Mouse (Mus musculus) NIH3T3 (cell line): ENCODE measurements at regions not wholly inside any gene's neighbourhood (a gene's known extent, or its start where the extent isn't known, plus 50 kb on each side); places are given as distances from the start of the nearest gene placed in this dataset.

Experiments used
- DNase-seq: peaks from one replicate; pipeline ENCODE4 v3.0.0-alpha.2; 2012; ENCODE audit warnings: low read depth

DNA sequence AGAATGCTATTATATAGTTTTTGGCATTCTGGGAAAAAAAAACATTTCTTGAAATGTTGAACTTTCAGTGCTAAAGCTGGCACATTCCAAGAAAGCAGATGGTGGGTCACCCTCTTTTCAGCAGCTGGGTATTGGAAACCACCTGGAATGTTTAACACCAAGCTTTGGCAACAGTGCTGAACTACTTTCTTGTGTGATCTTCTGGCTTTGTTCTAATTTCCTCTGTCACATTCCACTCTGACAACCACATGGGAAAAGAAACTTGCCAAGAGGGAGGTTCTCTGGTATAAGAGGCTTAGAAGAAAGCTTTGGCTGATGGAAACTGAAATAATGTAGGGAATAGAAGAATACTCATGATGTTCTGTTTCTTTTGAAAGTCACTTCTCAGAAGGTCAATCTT is 920.4 kb upstream of the Tenm4 start:
- peak; percentile 14 for DNase-seq

DNA sequence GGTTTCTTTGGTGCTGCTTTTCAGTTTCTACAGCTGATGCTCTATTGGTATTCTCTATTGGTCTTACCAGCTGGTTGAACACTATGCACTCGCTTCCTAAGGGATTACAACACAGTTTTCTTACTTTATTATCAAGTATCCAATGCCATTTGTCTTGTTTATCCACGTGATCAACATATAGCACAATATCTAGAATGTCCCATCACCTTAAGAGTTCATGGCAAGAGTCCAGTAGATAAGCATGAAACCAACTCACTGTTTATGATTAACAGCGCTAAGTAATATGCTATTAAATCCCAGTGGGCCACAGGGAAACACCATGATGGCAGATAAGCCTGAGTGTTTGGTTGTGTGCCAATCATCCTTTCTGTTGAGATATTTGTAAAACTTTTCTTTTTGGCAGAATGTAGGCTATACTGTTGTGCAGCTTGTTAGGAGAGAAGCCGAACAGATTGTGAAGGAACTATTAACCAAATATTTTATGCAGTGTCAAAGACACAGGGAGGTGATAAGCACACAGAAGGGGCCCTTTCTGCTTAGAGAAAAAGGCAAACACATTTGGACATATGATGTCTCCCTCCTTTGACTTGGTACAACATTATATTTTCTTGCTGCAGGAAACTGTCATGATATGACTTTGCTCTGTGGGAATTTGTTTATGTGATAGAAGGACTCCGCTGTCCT is 917.0 kb upstream of the Tenm4 start:
- DNase-seq, result peak; percentile 20

DNA sequence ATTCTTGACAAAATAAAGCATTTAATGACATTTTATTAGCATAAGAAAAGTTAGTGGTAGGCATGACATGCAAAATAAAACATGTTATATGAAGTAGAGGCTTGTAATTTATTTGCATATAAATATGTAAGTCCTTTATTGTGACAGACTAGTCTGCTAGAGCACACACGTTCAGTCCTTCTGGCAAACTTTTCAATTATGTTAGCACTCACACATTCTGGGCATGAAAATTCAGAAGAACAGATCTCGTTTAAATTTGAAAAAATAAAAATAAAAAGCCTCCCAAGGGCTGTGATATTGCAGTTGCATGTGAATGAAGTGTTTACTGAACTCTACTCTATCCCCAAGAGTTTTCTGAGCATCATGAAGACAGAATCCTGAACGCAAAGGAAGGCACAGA is 916.1 kb upstream of the Tenm4 start:
- no peak for DNase-seq

DNA sequence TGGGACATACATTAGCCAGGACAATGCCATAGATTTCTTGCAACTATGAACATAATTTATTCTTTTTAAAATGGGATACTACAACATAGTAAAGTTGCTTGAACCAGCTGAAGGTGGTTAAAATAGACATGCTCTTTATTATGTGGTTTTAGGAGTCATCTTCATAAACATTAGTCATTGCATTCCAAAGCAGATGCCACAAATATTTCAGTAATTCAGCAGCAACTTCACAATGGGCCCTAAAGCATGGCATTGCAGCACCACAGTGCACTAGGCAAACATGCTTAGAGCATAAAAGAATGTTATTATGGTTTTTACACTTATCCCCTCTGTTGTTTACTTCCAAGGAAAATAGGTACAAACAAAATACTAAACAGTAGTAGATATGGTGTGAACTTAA is 915.3 kb upstream of the Tenm4 start:
- peak; percentile 52 for DNase-seq

DNA sequence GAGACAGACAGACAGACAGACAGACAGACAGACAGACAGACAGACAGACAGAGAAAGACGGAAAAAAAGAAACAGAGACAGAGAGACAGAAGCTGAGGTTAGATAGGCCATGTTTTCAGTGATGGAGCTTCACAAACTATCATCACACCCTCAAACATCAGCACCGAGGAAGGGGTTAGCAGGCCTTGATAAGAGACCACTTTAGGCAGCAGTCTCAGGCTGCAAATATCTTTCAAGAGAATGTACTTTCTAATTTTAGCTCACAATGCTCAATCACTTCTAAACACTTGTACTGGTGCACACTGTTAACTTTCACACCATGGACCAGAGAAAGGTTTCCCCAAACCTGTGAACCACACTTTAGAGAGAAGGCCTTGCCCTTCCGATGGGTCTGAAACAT is 908.1 kb upstream of the Tenm4 start:
- DNase-seq, result no peak

DNA sequence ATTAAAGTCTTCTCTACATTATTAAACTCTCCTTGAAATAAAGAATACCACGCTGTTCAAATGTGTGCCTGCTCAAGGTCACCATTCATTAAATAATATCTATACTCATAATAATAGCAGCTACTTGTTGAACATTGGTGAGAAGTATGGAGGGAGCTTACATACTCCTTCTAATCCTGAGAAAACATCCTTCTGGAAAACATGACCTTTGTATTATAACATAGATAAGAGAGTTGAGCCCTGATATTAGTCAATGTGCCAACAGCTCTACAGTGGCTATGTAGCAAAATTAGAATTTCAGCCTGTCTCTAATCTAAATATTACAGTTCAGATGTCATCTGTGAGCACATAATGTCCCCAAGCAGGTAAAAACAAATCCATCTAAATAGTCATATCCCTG is 893.8 kb upstream of the Tenm4 start:
- DNase-seq, result no peak

DNA sequence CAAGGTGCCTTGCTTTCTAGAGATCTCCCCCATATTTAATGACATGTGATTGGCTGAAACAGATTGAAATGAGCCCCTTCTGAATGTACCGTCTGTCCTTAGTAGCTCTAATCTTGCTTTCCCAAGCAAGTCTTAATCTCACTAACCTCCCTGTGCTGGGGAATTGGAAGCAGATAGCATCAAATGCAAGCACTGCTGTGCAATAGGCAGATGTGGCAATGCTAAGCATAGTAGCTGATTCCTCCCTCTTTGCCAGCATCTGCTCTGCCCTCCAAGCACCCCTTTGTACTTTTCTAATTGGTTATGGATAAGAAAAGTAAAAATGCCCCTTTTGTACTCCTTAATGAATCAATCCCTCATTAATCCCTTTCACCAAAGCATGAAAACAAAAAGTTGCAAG is 857.4 kb upstream of the Tenm4 start:
- no peak for DNase-seq

DNA sequence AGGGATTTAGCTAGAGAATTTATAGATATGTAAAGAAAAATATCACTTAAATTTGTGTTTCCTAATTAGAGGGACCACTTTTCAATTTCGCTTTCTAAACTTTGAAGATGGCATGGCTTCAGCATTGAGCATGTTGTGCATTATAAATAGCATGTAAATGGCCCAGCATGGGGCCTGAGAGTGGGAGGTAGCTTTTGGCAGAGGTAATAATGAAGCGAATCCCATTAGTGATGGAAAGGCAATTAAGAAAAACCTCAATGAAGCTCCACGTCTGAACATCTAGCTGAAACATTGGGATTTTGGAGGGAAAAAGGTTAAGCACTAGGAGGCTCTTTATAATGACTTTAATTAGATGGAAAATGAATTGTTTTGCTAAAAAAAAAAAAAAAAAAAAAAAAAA is 848.0 kb upstream of the Tenm4 start:
- no peak for DNase-seq

DNA sequence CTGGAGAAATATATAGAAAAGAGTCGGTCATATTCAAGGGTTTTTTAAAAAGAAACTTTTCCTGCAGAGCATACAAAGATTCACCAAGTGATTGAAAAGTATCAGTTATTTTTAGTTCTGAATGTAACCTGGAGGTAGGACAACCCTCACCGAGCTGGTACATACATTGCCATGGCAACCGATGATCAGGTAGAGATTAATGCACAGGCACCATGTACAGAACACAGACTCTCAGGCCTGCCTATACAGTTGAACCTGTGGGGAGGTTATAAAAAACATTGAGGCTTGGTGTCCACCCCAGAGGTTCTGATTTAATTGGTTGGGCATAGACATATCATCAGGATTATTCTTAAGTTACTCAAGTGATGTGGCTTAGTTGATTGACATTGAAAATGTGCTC is 846.1 kb upstream of the Tenm4 start:
- no peak for DNase-seq

DNA sequence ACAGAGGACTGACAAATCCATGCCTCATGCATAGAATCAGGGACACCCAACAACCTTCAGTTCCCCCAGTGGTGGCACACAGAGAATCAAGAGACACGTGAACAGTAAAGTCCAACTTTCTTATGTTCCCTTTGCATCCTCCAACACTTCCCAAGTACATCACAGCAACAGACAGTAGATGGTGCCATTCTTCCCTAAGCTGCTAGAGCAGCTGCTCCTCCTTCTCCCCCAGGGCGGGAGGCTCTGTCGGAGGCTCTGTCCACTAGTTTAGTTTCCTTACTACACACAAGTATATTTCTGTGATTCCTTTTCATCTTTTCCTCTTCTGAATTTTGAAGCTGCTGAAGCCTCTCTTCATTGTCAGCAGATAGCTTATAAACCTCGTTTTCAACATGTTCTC is 839.0 kb upstream of the Tenm4 start:
- DNase-seq, result peak; percentile 48

DNA sequence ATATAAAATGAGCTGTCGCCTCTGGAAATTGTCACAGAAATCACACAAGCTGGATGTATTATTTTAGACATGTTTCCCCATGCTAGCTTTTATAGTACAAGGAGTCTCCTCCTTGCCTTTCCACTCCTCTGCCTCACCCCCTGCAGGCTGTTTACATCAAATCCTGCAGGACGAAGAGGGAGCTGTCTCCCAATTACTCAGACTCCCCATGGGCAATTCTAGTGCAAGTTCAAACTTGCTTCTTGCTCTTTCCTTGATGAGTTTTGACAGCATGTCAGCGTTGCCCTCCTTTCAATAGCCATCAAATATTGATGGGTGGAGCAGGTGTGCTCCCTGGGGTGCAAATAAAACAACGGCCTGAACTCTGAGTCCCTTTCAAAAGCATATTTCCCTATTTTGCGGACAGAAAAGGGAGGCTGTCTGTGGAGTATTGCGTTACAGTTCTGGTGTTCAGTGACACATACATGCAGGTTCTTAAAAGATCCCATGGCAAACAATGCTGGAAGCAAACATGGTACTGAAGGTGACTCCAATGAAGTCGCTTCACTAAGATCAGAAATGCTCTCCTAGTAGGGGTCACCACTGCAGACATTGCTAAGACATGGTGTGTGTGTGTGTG is 820.8 kb upstream of the Tenm4 start:
- no peak for DNase-seq

DNA sequence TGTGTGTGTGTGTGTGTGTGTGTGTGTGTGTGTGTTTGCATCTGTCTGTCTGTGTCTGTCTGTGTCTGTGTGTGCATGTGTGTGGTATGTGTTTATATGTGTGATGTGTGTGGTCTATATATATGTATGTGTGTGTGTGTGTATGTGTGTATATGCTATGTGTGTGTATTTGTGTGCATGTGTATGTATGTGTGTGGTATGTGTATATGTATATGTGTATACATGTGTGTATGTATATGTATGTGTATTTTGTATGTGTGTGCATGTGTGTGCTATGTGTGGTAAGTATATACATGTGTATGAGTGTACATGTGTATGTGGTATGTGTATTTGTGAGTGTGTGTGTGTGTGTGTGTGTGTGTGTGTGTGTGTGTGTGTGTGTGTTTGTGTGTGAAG is 820.2 kb upstream of the Tenm4 start:
- DNase-seq, result no peak

DNA sequence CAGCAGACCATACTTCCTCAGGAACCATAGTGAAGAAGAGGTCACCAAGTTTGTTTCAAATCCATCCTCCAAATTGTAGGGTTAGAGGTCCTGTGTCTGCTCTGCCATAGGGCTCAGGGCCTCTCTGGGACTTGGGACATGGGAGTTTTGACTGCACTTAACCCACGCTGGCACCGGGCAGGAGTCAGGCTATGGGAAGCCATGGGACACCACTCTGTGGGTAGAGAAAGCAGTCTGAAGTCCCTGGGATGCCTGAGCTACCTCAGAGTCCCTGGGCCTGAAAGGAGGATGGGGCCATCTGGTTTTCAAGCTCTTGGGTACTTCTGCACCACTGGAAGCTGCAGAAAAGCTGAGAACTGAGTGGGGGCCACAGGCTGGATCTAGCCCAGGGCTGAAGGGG is 819.7 kb upstream of the Tenm4 start:
- DNase-seq, result no peak

DNA sequence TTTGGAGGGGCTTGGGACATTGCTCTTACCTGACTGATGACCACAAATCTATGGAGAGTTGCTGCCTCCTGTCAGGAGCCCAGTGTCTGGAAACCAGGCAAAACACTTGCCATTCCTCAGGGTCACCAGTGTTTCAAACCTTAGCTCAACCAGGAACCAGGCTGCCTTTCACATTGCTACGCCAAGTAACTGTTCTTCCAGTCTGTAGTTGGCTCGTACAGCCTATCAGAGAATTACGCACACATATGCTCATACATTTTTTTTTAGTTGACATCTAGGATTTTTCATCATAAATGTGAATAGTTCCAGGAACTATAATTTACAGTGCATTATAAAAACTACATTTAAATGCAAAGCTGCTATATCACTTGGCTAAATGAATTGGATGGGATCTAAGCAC is 818.9 kb upstream of the Tenm4 start:
- DNase-seq, result no peak

DNA sequence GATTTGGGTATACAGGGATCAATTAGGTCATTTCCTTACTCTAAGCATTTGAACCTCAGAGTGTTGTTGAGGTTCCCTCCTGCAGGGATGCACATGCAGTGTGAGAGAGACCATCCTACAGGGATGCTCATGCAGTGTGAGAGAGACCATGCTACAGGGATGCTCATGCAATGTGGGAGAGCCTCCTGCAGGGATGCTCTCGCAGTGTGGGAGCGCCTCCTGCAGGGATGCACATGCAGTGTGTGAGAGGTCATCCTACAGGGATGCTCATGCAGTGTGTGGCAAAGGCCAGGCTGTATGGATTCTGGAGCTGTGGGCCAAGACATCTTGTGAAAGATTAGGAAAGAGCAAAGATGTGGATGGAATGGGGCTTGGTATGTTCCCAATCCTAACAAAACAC is 816.1 kb upstream of the Tenm4 start:
- no peak for DNase-seq

DNA sequence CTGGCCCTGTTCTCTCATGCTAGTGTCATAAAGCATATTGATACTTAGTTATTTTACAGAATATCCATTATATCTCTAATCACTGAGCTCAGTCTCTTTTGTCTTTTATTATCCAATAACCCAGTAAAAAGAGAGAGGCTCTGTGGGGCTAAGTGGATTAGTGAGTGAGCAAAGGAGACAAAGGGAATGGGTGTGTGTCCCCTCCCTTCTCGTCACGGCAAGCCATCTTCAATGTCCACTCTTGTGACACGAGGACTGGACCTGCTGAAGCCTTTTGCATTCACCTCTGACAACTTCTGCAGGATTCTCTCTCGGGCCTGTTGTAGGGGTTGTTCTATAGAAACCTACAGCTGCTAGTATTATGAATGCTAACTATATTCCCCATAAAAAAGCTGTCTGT is 812.3 kb upstream of the Tenm4 start:
- no peak for DNase-seq

DNA sequence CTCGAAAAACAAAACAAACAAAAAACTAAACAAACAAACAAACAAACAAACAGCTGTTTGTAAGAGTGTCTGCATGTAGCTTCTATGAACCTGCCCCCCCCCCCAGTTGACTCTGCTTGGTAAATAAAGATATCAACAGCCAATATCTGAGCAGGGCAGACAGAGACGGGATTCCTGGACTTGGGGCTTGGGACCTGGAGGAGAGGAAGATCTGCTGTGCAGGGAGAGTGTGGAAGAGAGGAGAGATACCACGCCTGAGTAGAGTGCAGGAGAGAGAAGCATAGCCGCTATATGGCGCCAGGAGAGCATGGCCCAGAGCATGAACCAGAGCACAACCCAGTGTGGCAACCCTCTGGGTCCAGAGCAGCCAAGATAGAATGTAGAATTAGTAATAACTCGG is 811.9 kb upstream of the Tenm4 start:
- no peak for DNase-seq
